Mouse (Mus musculus): ENCODE results near the gene Fam78b. TPM values are rescaled to one million over a fixed set of nuclear protein-coding genes. Genes with fewer than 3 reads are reported as not detected.
A peak's percentile ranks its signal among the peaks of the same experiment; 100 is the strongest.

The Fam78b gene
- total and polyA plus RNA-seq, 2 experiments from 2014 or later: 11.7 to 24.5 TPM

DNA sequence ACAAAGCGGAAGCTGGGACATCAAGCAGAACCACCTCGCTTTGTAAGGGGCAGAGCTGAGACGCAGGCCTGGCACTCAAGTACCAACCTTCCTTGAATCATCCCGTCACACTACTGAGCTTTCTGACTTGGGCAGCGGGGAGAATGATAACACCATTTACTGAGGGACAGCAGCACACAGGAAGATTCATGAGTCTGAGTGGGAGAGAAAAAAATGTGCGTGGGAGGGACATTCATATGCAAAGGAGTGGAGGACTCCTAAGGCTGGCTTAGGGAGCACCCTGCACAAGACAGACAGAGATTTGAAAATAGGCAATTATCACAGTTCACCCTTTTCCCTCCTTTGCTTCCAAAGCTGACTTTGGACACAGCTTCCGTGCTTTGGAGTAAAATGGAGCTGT lies 117.8 kb downstream of the Fam78b start:
- no peaks in the 10 kb centered on the region for H3K27me3 ChIP-seq (ENCODE audit: insufficient read depth, low read length)
- H3K4me1 ChIP-seq (ENCODE audit: insufficient read depth): peaks cover 8% of the 10 kb centered on the region; the same call in 1 of the 2 replicates
- ATAC-seq (peak; percentile 28; the same call in 1 of the 2 replicates), DNase-seq (no peak)
- no peak for TF ChIP-seq CTCF (IDR thresholded peaks at IDR 0.05; ENCODE audit: low read depth)
- no peak overlapping the region for H3K4me3 ChIP-seq (ENCODE audit: low read depth, low read length)
- no peaks in the 10 kb centered on the region for H3K9me3 ChIP-seq (ENCODE audit: low read length)
- 63% methylated on average over 7 of the region's 7 CpGs for WGBS
- H3K4me2 ChIP-seq (ENCODE audit: low read depth): peak overlapping the region; percentile 23; the same call in 1 of the 2 replicates
- H3K9ac ChIP-seq: 0 out of 2 replicates have a peak overlapping the region, but pooled peaks have one; percentile 10
- H3K36me3 ChIP-seq (ENCODE audit: insufficient read depth): no peaks in the 10 kb centered on the region
- H3K27ac ChIP-seq (ENCODE audit: low read depth, low read length): peak overlapping the region; percentile 64; the same call in 1 of the 2 replicates

DNA sequence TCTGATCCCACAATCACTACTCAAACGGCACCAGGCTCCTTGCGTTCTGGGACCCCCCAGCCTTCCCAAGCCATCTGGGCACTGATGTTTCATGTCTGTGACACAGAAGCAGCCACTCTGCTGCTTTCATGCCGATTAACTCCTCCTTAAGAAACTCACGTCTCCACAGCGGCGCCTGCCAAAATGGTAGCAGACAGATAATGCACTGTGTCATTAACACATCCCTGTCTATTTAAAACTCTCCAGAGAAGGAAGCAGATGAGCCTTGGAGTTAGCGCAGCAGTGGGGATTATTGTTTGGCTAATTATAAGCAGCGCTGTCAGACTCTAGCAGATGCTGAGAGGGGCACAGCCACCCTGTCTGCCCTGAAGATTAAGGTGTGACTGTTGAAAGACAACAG lies 118.2 kb downstream of the Fam78b start:
- Histone ChIP-seq H3K4me2 (ENCODE audit: low read depth) (peak overlapping the region; percentile 23), H3K4me1 (ENCODE audit: insufficient read depth) (peaks cover 8% of the 10 kb centered on the region; the same call in 1 of the 2 replicates), H3K4me3 (ENCODE audit: low read depth, low read length) (no peak overlapping the region), H3K27me3 (ENCODE audit: insufficient read depth, low read length) (no peaks in the 10 kb centered on the region), H3K9ac (0 out of 2 replicates have a peak overlapping the region, but pooled peaks have one; percentile 10), H3K36me3 (ENCODE audit: insufficient read depth) (no peaks in the 10 kb centered on the region), H3K9me3 (ENCODE audit: low read length) (no peaks in the 10 kb centered on the region), H3K27ac (ENCODE audit: low read depth, low read length) (peak overlapping the region; percentile 64; the same call in 1 of the 2 replicates)
- peak; percentile 22; the same call in 1 of the 2 replicates for TF ChIP-seq CTCF (IDR thresholded peaks at IDR 0.05; ENCODE audit: low read depth)
- peak; percentile 84 for ATAC-seq
- 19% methylated on average over 8 of the region's 8 CpGs for WGBS
- DNase-seq: peak; percentile 71

DNA sequence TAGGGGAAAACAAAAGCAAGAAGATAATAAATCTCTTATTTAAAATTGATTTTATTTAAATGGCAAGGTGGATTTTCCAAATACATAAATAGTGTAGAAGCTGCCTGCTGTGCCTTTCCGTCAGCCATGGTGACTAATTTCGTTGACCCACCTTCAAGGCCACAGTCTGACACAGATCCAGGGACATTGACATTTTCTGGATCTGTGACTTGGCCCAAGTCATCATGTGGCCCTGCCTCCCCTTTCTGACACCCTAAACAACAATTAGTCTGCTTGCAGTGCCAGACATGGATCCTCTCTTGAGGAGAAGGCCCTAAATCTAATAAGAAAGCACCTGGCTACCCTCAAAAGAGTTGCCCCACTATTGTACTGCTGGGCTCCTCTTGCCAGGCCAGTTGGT lies 121.2 kb downstream of the Fam78b start:
- DNase-seq: no peak
- 90% methylated on average over 2 of the region's 2 CpGs for WGBS

DNA sequence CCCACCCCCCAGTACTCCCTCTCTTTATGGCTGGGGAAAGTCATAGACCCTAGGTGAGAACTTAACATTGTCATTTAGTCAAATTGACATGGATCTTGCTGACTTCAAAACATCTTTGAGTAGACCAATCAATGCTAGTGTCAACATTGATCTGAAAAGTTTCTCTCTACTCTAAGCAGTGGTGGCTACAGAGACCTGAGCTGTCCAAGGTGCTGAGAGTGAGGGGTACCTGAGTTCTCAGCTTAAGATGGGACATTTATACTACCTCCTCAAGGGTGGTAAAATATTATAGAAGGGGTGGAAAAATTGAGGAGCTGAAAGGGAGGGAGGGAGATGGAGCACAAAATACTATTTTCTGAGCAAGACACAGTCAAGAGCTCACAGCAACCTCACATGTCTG lies 122.3 kb downstream of the Fam78b start:
- no peaks in the 10 kb centered on the region for H3K36me3 ChIP-seq (ENCODE audit: insufficient read depth)
- ATAC-seq (no peak), DNase-seq (no peak)
- TF ChIP-seq CTCF (IDR thresholded peaks at IDR 0.05; ENCODE audit: low read depth): no peak
- no peak overlapping the region for H3K4me2 ChIP-seq (ENCODE audit: low read depth)
- no peaks in the 10 kb centered on the region for H3K27me3 ChIP-seq (ENCODE audit: insufficient read depth, low read length)
- no peak overlapping the region for H3K27ac ChIP-seq (ENCODE audit: low read depth, low read length)
- H3K4me3 ChIP-seq (ENCODE audit: low read depth, low read length): no peak overlapping the region
- no peaks in the 10 kb centered on the region for H3K9me3 ChIP-seq (ENCODE audit: low read length)
- H3K9ac ChIP-seq: no peak overlapping the region
- H3K4me1 ChIP-seq (ENCODE audit: insufficient read depth): 0 out of 2 replicates have a peak, but pooled peaks cover 3% of the 10 kb centered on the region

More for the DNA sequence above, 121.2 kb downstream of the Fam78b start:
- no peaks in the 10 kb centered on the region for H3K9me3 ChIP-seq (ENCODE audit: low read length)
- no peaks in the 10 kb centered on the region for H3K36me3 ChIP-seq (ENCODE audit: insufficient read depth)
- 0 out of 2 replicates have a peak, but pooled peaks cover 3% of the 10 kb centered on the region for H3K4me1 ChIP-seq (ENCODE audit: insufficient read depth)
- no peak overlapping the region for H3K9ac ChIP-seq
- TF ChIP-seq CTCF (IDR thresholded peaks at IDR 0.05; ENCODE audit: low read depth): no peak
- no peak for ATAC-seq
- H3K4me3 ChIP-seq (ENCODE audit: low read depth, low read length): no peak overlapping the region
- H3K27ac ChIP-seq (ENCODE audit: low read depth, low read length): no peak overlapping the region
- H3K27me3 ChIP-seq (ENCODE audit: insufficient read depth, low read length): no peaks in the 10 kb centered on the region
- H3K4me2 ChIP-seq (ENCODE audit: low read depth): no peak overlapping the region

DNA sequence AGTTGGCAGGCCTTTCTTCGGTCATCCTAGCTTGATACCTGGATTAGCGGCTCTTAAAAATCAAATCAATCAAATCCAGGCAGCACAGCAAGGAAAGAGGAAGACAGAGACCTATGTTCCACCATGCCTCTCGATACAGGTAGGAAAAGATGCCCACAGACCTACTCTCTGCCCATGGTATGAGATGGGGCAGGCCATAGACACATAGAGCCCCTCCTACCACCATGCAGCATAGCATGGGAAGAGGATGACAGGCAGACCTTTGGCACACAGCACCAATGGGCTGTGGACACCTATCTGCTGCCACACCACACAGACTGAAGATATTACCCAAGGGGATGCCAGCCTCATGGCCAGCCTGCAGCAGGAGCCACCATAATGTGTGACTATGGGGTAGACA lies 124.7 kb downstream of the Fam78b start:
- no peaks in the 10 kb centered on the region for H3K9me3 ChIP-seq (ENCODE audit: low read length)
- H3K4me1 ChIP-seq (ENCODE audit: insufficient read depth): no peaks in the 10 kb centered on the region
- no peak for ATAC-seq
- H3K27ac ChIP-seq (ENCODE audit: low read depth, low read length): no peak overlapping the region
- H3K9ac ChIP-seq: no peak overlapping the region
- no peak for DNase-seq
- H3K36me3 ChIP-seq (ENCODE audit: insufficient read depth): no peaks in the 10 kb centered on the region
- H3K4me2 ChIP-seq (ENCODE audit: low read depth): no peak overlapping the region
- WGBS: 82% methylated on average over 3 of the region's 3 CpGs
- no peaks in the 10 kb centered on the region for H3K27me3 ChIP-seq (ENCODE audit: insufficient read depth, low read length)
- H3K4me3 ChIP-seq (ENCODE audit: low read depth, low read length): no peak overlapping the region
- TF ChIP-seq CTCF (IDR thresholded peaks at IDR 0.05; ENCODE audit: low read depth): no peak

DNA sequence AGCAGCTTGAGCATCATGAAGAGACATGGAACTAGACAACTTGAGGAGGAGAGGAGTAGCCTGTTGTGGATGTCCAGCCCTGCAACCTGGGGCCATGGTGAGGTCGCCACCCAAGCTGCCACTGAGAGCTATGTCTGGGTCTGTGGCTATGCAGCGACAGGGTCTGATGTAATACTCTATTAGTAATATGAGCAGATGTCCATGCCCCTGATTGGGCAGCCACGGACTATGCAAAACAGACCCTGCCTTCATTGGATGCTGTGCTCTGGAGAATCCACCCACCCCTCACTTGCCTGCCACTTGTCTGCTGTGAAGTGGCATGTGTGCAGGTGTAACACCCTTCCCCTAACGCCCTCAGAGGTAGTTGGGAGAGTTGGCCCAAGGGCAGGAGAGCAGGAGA lies 125.1 kb downstream of the Fam78b start:
- WGBS: 73% methylated on average over 4 of the region's 4 CpGs
- H3K9me3 ChIP-seq (ENCODE audit: low read length): no peaks in the 10 kb centered on the region
- H3K4me1 ChIP-seq (ENCODE audit: insufficient read depth): no peaks in the 10 kb centered on the region
- no peak for ATAC-seq
- H3K9ac ChIP-seq: no peak overlapping the region
- no peak overlapping the region for H3K27ac ChIP-seq (ENCODE audit: low read depth, low read length)
- H3K4me2 ChIP-seq (ENCODE audit: low read depth): no peak overlapping the region
- H3K4me3 ChIP-seq (ENCODE audit: low read depth, low read length): no peak overlapping the region
- TF ChIP-seq CTCF (IDR thresholded peaks at IDR 0.05; ENCODE audit: low read depth): no peak
- DNase-seq: no peak
- no peaks in the 10 kb centered on the region for H3K36me3 ChIP-seq (ENCODE audit: insufficient read depth)
- no peaks in the 10 kb centered on the region for H3K27me3 ChIP-seq (ENCODE audit: insufficient read depth, low read length)

DNA sequence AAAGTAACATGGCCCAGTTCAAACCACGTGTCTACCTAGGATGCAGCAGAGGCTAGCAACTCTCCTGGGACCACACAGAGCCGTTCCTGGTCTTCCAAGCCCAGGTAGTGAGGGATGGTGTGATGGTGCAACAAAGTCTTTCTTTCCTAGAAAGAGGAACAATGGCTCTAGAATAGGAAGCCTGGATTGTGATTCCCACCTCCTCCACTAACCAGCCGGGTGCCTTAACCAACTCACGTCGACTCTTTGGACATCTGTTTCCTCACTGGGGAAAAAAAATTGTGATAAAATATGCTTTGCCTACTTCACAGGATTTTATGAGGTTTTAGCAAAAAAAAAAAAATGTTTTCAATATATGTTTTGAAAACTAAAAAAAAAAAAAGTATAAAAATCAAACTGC lies 134.5 kb downstream of the Fam78b start:
- no peaks in the 10 kb centered on the region for H3K9me3 ChIP-seq (ENCODE audit: low read length)
- ATAC-seq: no peak
- no peaks in the 10 kb centered on the region for H3K27me3 ChIP-seq (ENCODE audit: insufficient read depth, low read length)
- no peaks in the 10 kb centered on the region for H3K4me1 ChIP-seq (ENCODE audit: insufficient read depth)
- no peak overlapping the region for H3K9ac ChIP-seq
- H3K27ac ChIP-seq (ENCODE audit: low read depth, low read length): no peak overlapping the region
- no peak overlapping the region for H3K4me3 ChIP-seq (ENCODE audit: low read depth, low read length)
- 87% methylated on average over 5 of the region's 5 CpGs for WGBS
- no peaks in the 10 kb centered on the region for H3K36me3 ChIP-seq (ENCODE audit: insufficient read depth)
- no peak overlapping the region for H3K4me2 ChIP-seq (ENCODE audit: low read depth)
- DNase-seq: no peak
- TF ChIP-seq CTCF (IDR thresholded peaks at IDR 0.05; ENCODE audit: low read depth): no peak
